Mouse (Mus musculus) megakaryocyte-erythroid progenitor cell, adult 5-6 weeks (primary cell): ENCODE results near the gene Slco4c1. TPM values are rescaled to one million over a fixed set of nuclear protein-coding genes. Genes with fewer than 3 reads are reported as not detected.

Experiments used
- ATAC-seq: replicated peaks from 2 replicates; pipeline ENCODE4 v1.8.0; 2016; ENCODE audit warnings: mild to moderate bottlenecking, inconsistent platforms; ENCODE audit not compliant: severe bottlenecking, poor library complexity, low FRiP score, low TSS enrichment
- total RNA-seq, 2 experiments: library from RNA; stranded (forward) in 1 of 2; stranded (reverse) in 1 of 2; fragments of 200-1000, 215-1000 nt in 1 of 2; fragments of >200 nt in 1 of 2; fragmentation: Nextera tagmentation in 1 of 2; gene quantifications; 2 replicates each; pipeline ENCODE4 v1.2.3; 2014 to 2017

Slco4c1 gene
- total RNA-seq (2014; fragmentation: Nextera tagmentation) (0.40 TPM in 1 of 2 replicates, not detected in the other), total RNA-seq (2017) (0.42 TPM in 1 of 2 replicates, not detected in the other)

DNA sequence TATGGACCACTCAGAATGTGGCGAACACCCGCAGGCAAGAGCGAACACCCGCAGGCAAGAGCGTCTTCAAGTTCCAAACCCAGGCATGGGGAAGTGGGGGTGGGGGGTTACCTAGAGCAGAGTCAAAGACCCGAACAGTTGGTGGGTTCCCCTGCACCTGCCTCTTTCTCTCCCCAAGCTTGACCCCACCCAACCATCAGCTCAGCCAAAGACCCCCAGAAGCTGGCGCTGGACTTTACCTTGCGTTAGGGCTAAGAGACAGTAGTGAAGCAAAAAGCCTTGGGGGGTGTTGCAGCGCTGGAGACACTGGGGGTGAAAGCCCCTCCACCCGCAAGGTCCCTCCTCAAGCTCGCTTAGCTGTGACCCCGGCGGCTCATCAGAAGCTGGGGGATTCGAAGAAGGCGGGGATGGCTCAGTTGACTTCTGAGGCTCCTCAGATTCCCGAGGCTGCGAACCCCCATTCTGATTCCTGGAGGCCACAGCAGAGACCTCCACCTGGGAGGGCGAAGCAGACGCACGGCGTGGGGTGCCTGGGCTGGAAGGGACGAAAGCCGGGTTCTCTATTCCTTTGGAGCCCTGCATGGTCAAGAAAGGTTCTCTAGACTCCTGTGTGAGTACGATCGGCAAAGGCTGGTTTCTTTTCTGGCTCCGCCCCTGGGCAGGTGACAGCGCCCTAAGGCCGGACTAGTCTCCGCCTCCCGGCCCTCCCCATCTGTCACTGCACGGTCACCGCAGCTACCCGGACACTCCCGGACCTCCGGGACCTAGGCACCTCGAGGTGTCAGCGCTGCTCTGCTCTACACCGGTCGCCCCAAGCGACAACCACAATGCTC, at the start of gene Slco4c1:
TSS of gene Slco4c1 (minus strand) at position 644 of the 833 bp plus-strand sequence.
- peak; percentile 86 for ATAC-seq

- no peak for ATAC-seq
Observed at GRCm38 (mm10) chr1:96917333-96917732, 45.4 kb upstream of the Slco4c1 start.

GRCm38 (mm10) chr1:96883788-96884187, 11.8 kb upstream of the Slco4c1 start:
- ATAC-seq = no peak

GRCm38 (mm10) chr1:96878572-96878971, 6.6 kb upstream of the Slco4c1 start:
- no peak for ATAC-seq

- no peak for ATAC-seq
Observed at GRCm38 (mm10) chr1:96876076-96876475, 4.1 kb upstream of the Slco4c1 start.

DNA sequence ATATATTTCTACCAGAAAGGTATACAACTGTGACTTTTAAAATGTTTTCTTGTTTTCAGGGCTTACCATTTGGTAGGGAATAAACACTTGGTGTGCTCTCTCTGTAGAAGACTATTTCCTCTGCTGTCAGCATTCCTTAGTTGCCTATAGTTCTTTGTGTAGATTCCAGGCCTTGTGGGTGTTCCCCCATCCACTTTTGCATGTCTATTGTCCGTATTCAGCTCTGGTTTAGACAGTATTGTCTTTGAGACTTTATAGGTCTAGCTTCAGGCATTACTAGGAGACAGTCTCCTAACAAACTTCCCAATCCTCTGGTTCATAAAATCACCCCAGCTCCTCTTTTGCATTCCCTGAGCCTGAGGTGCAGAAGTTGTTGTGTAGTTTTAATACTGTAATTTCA, 2.7 kb upstream of the Slco4c1 start:
- ATAC-seq = no peak

- no peak for ATAC-seq
Observed at GRCm38 (mm10) chr1:96872361-96872693, 356 bp upstream of the Slco4c1 start.

DNA sequence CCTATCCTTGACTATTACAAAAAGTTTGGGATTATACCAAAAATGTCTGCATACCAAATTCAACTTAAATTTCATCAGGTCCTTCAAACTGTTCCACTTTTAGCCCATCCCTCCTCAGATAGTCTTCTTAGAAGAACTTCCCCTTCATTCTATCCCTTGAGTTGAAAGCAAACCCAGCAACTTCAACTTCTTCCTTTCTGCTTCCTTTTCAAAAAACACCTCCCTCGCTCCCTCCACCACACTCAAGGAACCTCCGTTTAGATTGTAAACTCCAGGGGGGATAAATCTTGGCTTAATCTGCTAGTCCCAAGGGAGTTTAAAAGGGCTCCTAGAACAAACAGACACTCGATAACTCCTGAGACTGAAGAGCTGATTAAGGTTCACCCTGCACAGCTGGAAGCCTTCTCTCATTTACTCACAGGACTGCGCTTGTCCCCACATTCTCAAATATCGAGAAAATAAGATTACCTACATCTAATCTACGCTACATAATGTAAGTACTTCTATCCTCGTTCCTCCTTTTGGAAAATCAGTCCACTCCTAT, 1.1 kb downstream of the Slco4c1 start:
- ATAC-seq = no peak

DNA sequence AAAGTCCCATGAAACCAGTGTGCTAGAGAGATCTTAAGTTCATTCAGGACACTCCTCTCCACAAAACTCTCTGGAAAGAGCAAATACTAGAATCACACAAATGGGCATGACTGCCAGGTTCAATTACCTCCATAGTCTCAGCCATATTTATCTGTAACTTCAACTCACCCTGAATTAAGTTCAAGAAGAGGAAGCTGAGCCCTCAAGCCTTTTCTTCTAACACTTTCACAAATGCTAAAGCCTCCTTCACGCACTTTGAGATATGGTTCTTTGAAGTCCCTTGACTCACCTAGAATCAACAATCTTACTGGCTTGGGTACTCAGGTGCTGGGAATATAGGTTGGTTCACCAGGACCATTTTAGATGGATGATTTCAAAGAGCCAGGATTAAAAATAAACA, 3.2 kb downstream of the Slco4c1 start:
- ATAC-seq = no peak

- ATAC-seq = no peak
Observed at GRCm38 (mm10) chr1:96866002-96866401, 6.0 kb downstream of the Slco4c1 start.

GRCm38 (mm10) chr1:96864120-96864519, 7.9 kb downstream of the Slco4c1 start:
- no peak for ATAC-seq

DNA sequence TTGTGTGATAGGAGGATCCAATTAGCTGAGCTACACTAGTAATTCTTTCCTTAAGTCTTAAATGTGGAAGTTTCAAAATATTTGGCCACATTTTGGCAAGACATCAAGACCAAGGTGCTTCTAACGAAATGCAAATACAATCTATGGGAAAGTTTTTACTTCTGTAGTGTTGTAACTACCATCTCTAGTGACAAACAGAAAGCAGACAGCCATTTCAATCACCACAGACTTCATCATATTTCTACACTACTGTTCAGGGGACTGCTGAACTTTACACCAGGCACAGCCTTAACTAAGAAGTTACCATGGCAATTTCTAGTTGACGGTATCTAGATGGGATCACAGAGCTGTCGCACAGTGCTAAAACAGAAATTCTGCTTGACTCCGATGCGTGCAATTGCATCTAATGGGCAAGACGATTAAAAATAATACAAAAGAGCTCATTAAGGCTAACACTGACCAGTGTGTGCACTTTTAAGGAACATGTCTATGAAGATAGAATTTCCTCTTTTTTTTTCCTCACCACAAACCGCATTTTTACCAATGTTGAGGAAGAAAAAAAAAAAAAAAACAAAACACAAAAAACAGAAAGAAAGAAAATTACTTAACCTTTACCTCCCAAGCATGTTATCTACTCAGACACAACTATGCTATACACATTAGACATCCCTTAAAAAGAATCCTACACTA, 11.8 kb downstream of the Slco4c1 start:
- ATAC-seq = no peak

GRCm38 (mm10) chr1:96853541-96853940, 18.4 kb downstream of the Slco4c1 start:
- no peak for ATAC-seq

DNA sequence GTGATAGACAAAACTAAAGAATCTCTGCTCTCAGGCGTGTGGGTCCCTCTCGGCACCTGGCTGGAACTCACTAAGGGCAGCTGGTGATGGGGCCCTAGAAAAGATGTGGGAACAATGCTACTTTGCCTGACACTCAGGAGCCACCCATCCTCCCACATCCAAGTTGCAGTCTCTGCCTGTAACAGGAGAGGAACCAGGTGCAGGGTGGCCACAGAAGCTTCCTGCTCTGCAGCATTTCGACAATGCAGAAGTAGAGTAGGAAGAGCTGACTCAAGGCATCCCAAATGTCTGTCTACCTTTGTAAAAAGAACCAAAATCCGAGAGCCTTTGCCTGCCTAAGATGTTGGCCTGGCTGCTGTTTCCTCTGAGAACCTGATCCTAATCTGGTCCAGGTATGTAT, 22.9 kb downstream of the Slco4c1 start:
- no peak for ATAC-seq

DNA sequence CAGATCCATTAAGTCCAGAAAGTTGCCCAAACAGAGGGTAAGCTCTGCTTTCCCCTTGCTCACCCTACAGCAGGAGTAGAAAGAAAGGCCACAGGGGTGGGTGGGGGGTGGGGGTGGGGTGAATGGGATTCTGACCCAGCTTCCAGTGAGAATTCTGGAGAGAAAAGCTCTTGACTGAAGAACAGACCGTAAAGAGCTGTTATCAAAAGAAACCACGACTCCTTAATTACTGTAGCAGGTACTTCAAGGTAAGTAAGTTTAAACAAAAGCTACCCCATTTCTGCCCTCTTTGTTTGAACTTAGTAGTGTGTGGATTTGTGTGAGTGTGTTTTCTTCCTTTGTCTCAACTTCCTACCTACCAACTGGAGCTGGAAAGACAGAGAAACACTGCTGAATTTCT, 23.4 kb downstream of the Slco4c1 start:
- ATAC-seq = no peak

- ATAC-seq = no peak; the same call in 1 of the 2 replicates
Observed at GRCm38 (mm10) chr1:96846727-96847126, 25.2 kb downstream of the Slco4c1 start.

GRCm38 (mm10) chr1:96805287-96805727, 66.7 kb downstream of the Slco4c1 start:
- no peak for ATAC-seq

DNA sequence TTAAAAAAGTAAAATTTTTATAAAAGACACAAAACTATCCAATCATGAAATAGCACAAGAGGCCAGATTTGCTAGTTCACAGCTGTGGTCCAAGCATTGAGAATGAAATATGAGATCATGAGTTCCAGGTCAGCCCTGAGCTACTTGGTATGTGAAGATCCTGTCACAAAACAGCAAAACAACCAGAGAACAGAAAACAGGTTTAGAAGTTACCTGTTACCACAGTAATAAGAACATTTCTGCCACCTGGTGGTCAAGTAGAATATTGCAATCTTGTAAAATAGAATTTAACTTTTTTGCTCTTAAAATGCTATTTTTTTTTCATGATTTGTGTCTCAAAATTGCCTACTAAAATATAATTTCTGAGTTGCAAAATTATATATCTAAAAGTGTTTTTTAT, 70.4 kb downstream of the Slco4c1 start:
- ATAC-seq = 0 out of 2 replicates have a peak, but pooled peaks have one; percentile 37

DNA sequence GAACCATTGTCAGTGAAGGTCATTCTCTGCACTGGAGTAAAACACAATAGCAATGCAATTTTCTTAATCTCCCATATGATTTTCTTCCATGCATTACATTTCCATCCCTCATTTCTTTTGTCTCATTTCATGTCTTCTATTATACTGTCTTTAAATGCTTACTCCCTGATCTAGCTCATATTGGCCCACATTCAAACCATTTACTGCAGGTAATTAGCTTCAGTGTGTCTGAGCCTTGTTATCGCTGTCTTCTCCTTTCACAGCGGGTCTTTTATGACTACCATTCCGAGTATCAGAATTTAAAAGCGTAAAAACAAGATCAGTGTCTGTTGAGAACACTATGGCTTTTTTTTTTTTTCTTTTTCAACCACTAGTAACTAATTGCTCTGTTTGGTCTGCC, 77.3 kb downstream of the Slco4c1 start:
- ATAC-seq = no peak

DNA sequence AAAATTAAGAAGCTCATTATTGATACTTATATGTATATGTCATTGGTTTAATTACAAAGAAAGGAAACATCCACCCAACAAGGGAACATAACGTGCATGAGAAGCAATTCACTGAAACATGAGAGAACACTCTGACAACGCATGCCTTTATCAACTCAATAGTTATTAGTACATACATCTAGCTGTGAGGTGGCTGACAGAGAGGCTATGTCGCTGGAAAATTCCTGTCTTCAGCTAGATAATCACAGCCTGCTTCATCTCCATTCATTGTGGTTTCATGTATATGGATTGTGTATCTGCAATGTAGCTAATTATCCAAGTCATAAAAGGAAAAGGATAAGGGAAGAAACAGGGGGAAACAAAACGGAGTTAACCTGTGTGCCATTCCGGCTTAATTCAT, 77.7 kb downstream of the Slco4c1 start:
- no peak for ATAC-seq
